Mouse (Mus musculus) frontal cortex, postnatal 10 days (tissue): ENCODE measurements around the gene Pdzrn4.
"Not testable (repeated sequence)": the region's sequence is repeated elsewhere in the genome, so short reads cannot be mapped to it uniquely, and the experiment has no call there.

ENCODE experiments used
- DNase-seq, 2 experiments: peaks; one replicate each; pipeline ENCODE4 v3.0.0; 2022; ENCODE audit warnings: low spot score in 2 of 2, mixed read lengths in 1 of 2

Gene Pdzrn4

GRCm38 (mm10) chr15:92396770-92397608 lies at the start of gene Pdzrn4:
Gene Pdzrn4 (plus strand): TSS chr15:92396881.
- DNase-seq = peak; percentile 18 to 46

GRCm38 (mm10) chr15:92347426-92347825 lies 49.3 kb upstream of the Pdzrn4 start:
- DNase-seq = no peak

GRCm38 (mm10) chr15:92347902-92348301 lies 48.8 kb upstream of the Pdzrn4 start:
- DNase-seq = peak; percentile 19 to 26

- not testable (repeated sequence) for DNase-seq
Measured at GRCm38 (mm10) chr15:92348453-92348852, 48.2 kb upstream of the Pdzrn4 start.

GRCm38 (mm10) chr15:92364153-92364552 lies 32.5 kb upstream of the Pdzrn4 start:
- no peak for DNase-seq

GRCm38 (mm10) chr15:92364592-92364991 lies 32.1 kb upstream of the Pdzrn4 start:
- DNase-seq = no peak

GRCm38 (mm10) chr15:92394811-92395210 lies 1.9 kb upstream of the Pdzrn4 start:
- no peak for DNase-seq

GRCm38 (mm10) chr15:92398747-92399146 lies 2.1 kb downstream of the Pdzrn4 start:
- peak in 1 of 2 experiments; percentile 15 for DNase-seq

- peak in 1 of 2 experiments; percentile 16 for DNase-seq
Measured at GRCm38 (mm10) chr15:92399278-92399677, 2.6 kb downstream of the Pdzrn4 start.

GRCm38 (mm10) chr15:92401554-92401953 lies 4.9 kb downstream of the Pdzrn4 start:
- no peak for DNase-seq

- DNase-seq = no peak
Measured at GRCm38 (mm10) chr15:92415323-92415722, 18.6 kb downstream of the Pdzrn4 start.

- DNase-seq = no peak
Measured at GRCm38 (mm10) chr15:92416141-92416540, 19.5 kb downstream of the Pdzrn4 start.

GRCm38 (mm10) chr15:92416658-92417057 lies 20.0 kb downstream of the Pdzrn4 start:
- DNase-seq = no peak

- no peak for DNase-seq
Measured at GRCm38 (mm10) chr15:92417120-92417519, 20.4 kb downstream of the Pdzrn4 start.

GRCm38 (mm10) chr15:92434605-92435004 lies 37.9 kb downstream of the Pdzrn4 start:
- DNase-seq = no peak

- no peak for DNase-seq
Measured at GRCm38 (mm10) chr15:92435306-92435705, 38.6 kb downstream of the Pdzrn4 start.

GRCm38 (mm10) chr15:92441630-92442180 lies 45.0 kb downstream of the Pdzrn4 start:
- DNase-seq = no peak

GRCm38 (mm10) chr15:92447708-92448147 lies 51.0 kb downstream of the Pdzrn4 start:
- peak; percentile 17 to 43 for DNase-seq

GRCm38 (mm10) chr15:92449112-92449511 lies 52.4 kb downstream of the Pdzrn4 start:
- no peak for DNase-seq

- no peak for DNase-seq
Measured at GRCm38 (mm10) chr15:92452620-92453019, 55.9 kb downstream of the Pdzrn4 start.

GRCm38 (mm10) chr15:92482198-92482597 lies 85.5 kb downstream of the Pdzrn4 start:
- no peak for DNase-seq

- no peak for DNase-seq
Measured at GRCm38 (mm10) chr15:92491376-92491775, 94.7 kb downstream of the Pdzrn4 start.
